ENCODE assay signal across 17 mouse cellular contexts in the genomic region with DNA sequence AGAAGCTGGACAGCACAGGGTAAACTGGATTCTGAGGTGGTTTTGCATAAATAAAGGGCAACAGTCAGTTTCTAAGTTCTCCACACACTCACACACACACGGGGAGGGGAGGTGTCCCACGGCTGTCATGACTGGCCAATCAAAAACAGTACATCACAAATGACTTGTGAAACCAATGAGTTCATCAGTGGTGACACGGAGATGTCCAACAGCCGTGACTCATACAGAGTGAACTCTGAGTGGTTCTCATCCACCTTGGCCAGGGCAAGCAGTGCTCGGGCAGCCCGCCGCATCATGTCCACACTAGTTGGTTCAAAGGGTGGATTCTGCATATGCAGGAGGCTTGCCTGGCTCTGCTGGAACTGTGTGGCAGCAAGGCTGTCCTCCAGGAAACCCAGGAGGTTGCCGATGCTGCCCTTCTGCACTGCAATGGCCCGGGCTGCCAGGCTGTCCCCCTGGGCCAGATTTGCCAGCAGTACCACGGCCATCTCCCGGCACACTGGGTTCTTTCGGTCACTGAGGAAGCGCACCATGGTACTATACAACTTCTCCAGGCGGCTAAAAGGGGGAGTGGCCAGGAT. TPM values are rescaled to one million over a fixed set of nuclear protein-coding genes. Genes with fewer than 3 reads are reported as not detected.
DNase-seq lines count a peak whose midpoint lies in the region; ATAC-seq and TF ChIP-seq lines count a peak whose summit lies in the region.
"Had no signal": no experiment of that assay in that cellular context is flagged by ENCODE, and none has a peak within 500 bp of the region (broad histone marks: within the 10 kb centered on the region; RNA-seq: fewer than 3 reads in every experiment).

No protein-coding gene starts in this region.

- H3K27me3 ChIP-seq in spleen, adult 2 months (ENCODE audit: control insufficient read depth, insufficient read depth, low read length): no peaks in the 10 kb centered on the region
- no peaks in the 10 kb centered on the region for H3K27me3 ChIP-seq in thymus, adult 2 months (ENCODE audit: control insufficient read depth, insufficient read depth, low read length)
- H3K27me3 ChIP-seq: liver, embryonic 13.5 days; midbrain, embryonic 13.5 days; stomach, embryonic 15.5 days had no signal

- peaks cover 45% of the 10 kb centered on the region for H3K36me3 ChIP-seq in spleen, adult 2 months (ENCODE audit: control insufficient read depth, insufficient read depth, low read length)
- H3K36me3 ChIP-seq in thymus, adult 2 months (ENCODE audit: control insufficient read depth, insufficient read depth, low read length): peaks cover 60% of the 10 kb centered on the region

- peak; percentile 46 for DNase-seq in cerebellum, adult 9-10 months
- no peak for DNase-seq in cerebellum, postnatal 4 days (ENCODE audit: low spot score in 2 of 2)
- DNase-seq in spleen, adult 2 months (ENCODE audit: low read depth in 1 of 2, low spot score in 2 of 2): no peak
- no peak for DNase-seq in spleen, postnatal 4 days (ENCODE audit: low spot score in 2 of 2)
- no peak for DNase-seq in thymus, adult 2 months
- DNase-seq: forebrain, postnatal 0 days; gastrocnemius, postnatal 10 days; heart, postnatal 14 days; liver, embryonic 13.5 days; lung, postnatal 14 days; right cerebral cortex, postnatal 25 days; thymus, postnatal 36 days had no signal

- no peak for TF ChIP-seq POLR2A in spleen, adult 2 months (IDR thresholded peaks at IDR 0.05; ENCODE audit: low read depth, low read length)
- no peak for TF ChIP-seq POLR2A in bone marrow, adult 2 months (IDR thresholded peaks at IDR 0.05; ENCODE audit: borderline replicate concordance, control insufficient read depth, low read depth, low read length)
- TF ChIP-seq POLR2A in thymus, adult 2 months (IDR thresholded peaks at IDR 0.05; ENCODE audit: control insufficient read depth, extremely low read depth, insufficient read depth, low read length, poor library complexity): no peak

- no peak for ATAC-seq in megakaryocyte-erythroid progenitor cell, adult 5-6 weeks (replicated peaks; ENCODE audit: low FRiP score, low TSS enrichment, poor library complexity, severe bottlenecking)
- ATAC-seq: forebrain, postnatal 0 days; midbrain, embryonic 13.5 days had no signal

- peaks cover 13% of the 10 kb centered on the region; the same call in 1 of the 2 replicates for H3K4me1 ChIP-seq in spleen, adult 2 months (ENCODE audit: control insufficient read depth, insufficient read depth, insufficient read length)
- no peaks in the 10 kb centered on the region; the same call in 1 of the 2 replicates for H3K4me1 ChIP-seq in bone marrow, adult 2 months (ENCODE audit: control insufficient read depth, insufficient read depth, low read length)
- H3K4me1 ChIP-seq in thymus, adult 2 months (replicated peaks; ENCODE audit: control insufficient read depth, insufficient read depth, low read length): no peaks in the 10 kb centered on the region

- WGBS in spleen, adult 2 months: 81% methylated on average over 14 of the region's 14 CpGs
- WGBS in bone marrow, adult 2 months: 84% methylated on average over 14 of the region's 14 CpGs
- WGBS in thymus, adult 2 months: 93% methylated on average over 14 of the region's 14 CpGs

- H3K4me3 ChIP-seq in spleen, adult 2 months (ENCODE audit: extremely low read depth, insufficient read depth, insufficient read length): no peak overlapping the region
- no peak overlapping the region for H3K4me3 ChIP-seq in bone marrow, adult 2 months (replicated peaks; ENCODE audit: control insufficient read depth, low read depth, low read length)
- H3K4me3 ChIP-seq in thymus, adult 2 months (ENCODE audit: control insufficient read depth, insufficient read depth, low read length): no peak overlapping the region
- H3K4me3 ChIP-seq: embryonic facial prominence, embryonic 10.5 days; liver, embryonic 13.5 days; midbrain, embryonic 13.5 days; stomach, embryonic 15.5 days had no signal

- peak overlapping the region; percentile 76 for H3K27ac ChIP-seq in spleen, adult 2 months (ENCODE audit: insufficient read depth, low read length)
- H3K27ac ChIP-seq in bone marrow, adult 2 months (ENCODE audit: control insufficient read depth, insufficient read depth, low read depth, low read length, poor library complexity): peak overlapping the region; percentile 27; the same call in 1 of the 2 replicates
- no peak overlapping the region for H3K27ac ChIP-seq in thymus, adult 2 months (ENCODE audit: control insufficient read depth, insufficient read depth, low read length)
- H3K27ac ChIP-seq: embryonic facial prominence, embryonic 10.5 days; liver, embryonic 13.5 days; midbrain, embryonic 13.5 days; stomach, embryonic 15.5 days had no signal

- no peak for TF ChIP-seq CTCF in spleen, adult 2 months (IDR thresholded peaks at IDR 0.05; ENCODE audit: extremely low read depth, insufficient read depth, insufficient read length, insufficient replicate concordance)
- no peak for TF ChIP-seq CTCF in bone marrow, adult 2 months (IDR thresholded peaks at IDR 0.05; ENCODE audit: control insufficient read depth, insufficient read depth, low read length)
- TF ChIP-seq CTCF in thymus, adult 2 months (IDR thresholded peaks at IDR 0.05; ENCODE audit: borderline replicate concordance, control insufficient read depth, extremely low read depth, insufficient read depth, low read length, poor library complexity): no peak

RNA-seq across cellular contexts. Expression of gene Pigv, which starts 7.8 kb away (rescaled TPM):
- polyA plus RNA-seq in spleen, adult 2 months (2012; rRNA removed): 14.5 and 16.0 TPM in 2 replicates
- 2.8 and 10.4 TPM in 2 replicates for polyA plus RNA-seq in bone marrow, adult 2 months (2011; ENCODE audit: insufficient read depth, insufficient read length, low replicate concordance, missing spikeins)
- polyA plus RNA-seq in thymus, adult 2 months (2012; rRNA removed): 24.8 and 24.9 TPM in 2 replicates
- total RNA-seq in megakaryocyte-erythroid progenitor cell, adult 5-6 weeks (2014; fragmentation: Nextera tagmentation): 7.0 and 10.1 TPM in 2 replicates
- total RNA-seq in megakaryocyte-erythroid progenitor cell, adult 5-6 weeks (2017): 2.3 and 12.4 TPM in 2 replicates

RNA-seq across cellular contexts. Expression of gene Zdhhc18, which starts 30.3 kb away (rescaled TPM):
- polyA plus RNA-seq in spleen, adult 2 months (2012; rRNA removed): 133 and 134 TPM in 2 replicates
- polyA plus RNA-seq in bone marrow, adult 2 months (2011; ENCODE audit: insufficient read depth, insufficient read length, low replicate concordance, missing spikeins): 23.6 and 39.6 TPM in 2 replicates
- 150 and 172 TPM in 2 replicates for polyA plus RNA-seq in thymus, adult 2 months (2012; rRNA removed)
- 16.2 and 24.1 TPM in 2 replicates for total RNA-seq in megakaryocyte-erythroid progenitor cell, adult 5-6 weeks (2014; fragmentation: Nextera tagmentation)
- total RNA-seq in megakaryocyte-erythroid progenitor cell, adult 5-6 weeks (2017): 5.0 and 8.1 TPM in 2 replicates
